Mouse (Mus musculus) bone marrow macrophage, adult 2 months (primary cell): ENCODE results near the gene Ccdc88a. TPM values are rescaled to one million over a fixed set of nuclear protein-coding genes. Genes with fewer than 3 reads are reported as not detected.

Experiments
- H3K27ac ChIP-seq: 2 replicates; pipeline ENCODE4 v1.5.1; 2012; ENCODE audit warnings: low read depth, low read length; ENCODE audit not compliant: insufficient read depth
- H3K4me1 ChIP-seq: 2 replicates; pipeline ENCODE4 v1.6.1; 2012; ENCODE audit warnings: low read length; ENCODE audit not compliant: control insufficient read depth, insufficient read depth
- H3K4me3 ChIP-seq: 2 replicates; pipeline ENCODE4 v1.5.1; 2012; ENCODE audit warnings: mild to moderate bottlenecking, low read length, moderate library complexity; ENCODE audit not compliant: insufficient read depth
- CTCF ChIP-seq: IDR thresholded peaks from 2 replicates; pipeline ENCODE4 v1.5.1; 2012; ENCODE audit warnings: low read depth, mild to moderate bottlenecking, low read length, moderate library complexity
- POLR2A ChIP-seq: IDR thresholded peaks from 2 replicates; pipeline ENCODE4 v1.6.1; 2012; ENCODE audit warnings: mild to moderate bottlenecking, low read depth, low read length, borderline replicate concordance
- polyA plus RNA-seq: library from polyadenylated mRNA; stranded (reverse); fragments of >200 nt; gene quantifications from 2 replicates; pipeline ENCODE4 v1.2.4, GENCODE M21; 2012; ENCODE audit not compliant: missing spikeins, insufficient read depth, insufficient read length

The Ccdc88a gene
- polyA plus RNA-seq, 1 experiment, result 23.5 TPM

DNA sequence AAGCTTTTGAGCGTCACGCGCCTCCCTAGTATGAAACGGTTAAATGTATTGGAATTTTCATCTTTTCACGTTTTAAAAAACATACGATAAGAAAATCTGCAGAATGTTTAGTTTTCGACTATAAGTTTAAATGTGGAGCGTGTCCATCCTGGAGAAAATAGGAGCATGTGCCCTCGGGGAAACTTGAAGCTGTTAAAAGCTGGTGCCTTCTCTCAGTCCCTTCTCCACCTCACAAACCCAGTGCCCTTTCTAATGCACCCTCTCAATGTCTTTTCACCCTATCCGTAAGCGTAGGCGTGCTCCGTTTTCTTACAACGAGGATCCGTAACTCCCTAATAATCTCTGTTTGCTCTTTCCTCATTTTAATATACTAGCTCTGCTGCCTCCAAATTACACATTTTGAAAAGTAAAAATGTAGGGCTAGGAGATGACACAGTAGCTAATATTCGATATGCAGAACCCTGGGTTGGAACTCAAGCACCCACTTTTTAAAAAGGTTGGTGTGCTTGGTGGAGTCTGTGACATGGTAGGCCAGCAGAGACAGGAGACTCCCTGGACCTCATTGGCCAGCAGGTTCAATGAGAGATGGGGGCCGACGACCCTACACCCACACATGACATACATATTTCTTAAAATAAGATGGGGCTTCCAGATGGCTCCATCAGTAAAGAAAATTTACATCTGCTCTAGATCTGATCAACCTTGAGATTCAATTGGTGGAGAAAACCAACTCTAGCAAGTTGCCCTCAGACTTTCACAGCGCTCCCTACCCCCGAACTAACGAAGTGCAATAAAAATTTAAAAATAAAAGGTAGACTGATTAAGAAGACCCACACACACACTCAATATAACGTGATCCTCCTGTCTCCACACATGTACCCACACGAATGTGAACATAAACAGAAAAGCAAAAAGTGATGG lies 175.3 kb downstream of the Ccdc88a start:
- TF ChIP-seq CTCF (no peak), POLR2A (no peak)
- peak overlapping the region; percentile 81 for H3K4me3 ChIP-seq
- peaks cover 11% of the 10 kb centered on the region for H3K4me1 ChIP-seq
- H3K27ac ChIP-seq, result peak overlapping the region; percentile 88

DNA sequence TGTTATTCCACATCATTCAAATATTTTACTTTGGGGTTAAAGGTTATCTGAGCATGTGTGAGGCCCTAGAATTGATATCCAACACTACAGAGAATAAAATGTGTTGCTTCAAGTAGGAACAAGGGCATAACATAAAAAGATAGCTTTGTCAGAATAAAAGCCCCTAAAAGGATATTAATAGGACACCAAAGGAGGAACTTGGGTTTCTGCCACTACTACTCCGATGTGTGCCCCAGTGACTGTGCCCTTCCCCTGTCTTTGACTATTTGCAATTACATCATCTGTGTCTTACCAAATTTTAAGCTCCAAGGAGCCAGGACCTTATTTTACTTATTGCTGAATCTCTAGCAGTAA lies 175.9 kb downstream of the Ccdc88a start:
- Histone ChIP-seq H3K27ac (peak overlapping the region; percentile 88), H3K4me3 (peak overlapping the region; percentile 81; the same call in 1 of the 2 replicates), H3K4me1 (peaks cover 11% of the 10 kb centered on the region)
- TF ChIP-seq POLR2A (no peak), CTCF (no peak)

Other genes starting within 250 kb of the Ccdc88a start
- gene Pnpt1, start 242.9 kb upstream of the Ccdc88a start, polyA plus RNA-seq, result 22.5 and 24.9 TPM in 2 replicates
- gene Ppp4r3b, start 200.8 kb upstream of the Ccdc88a start, polyA plus RNA-seq, result 42.5 and 49.7 TPM in 2 replicates
- gene Cfap36, start 126.2 kb upstream of the Ccdc88a start, polyA plus RNA-seq, result 23.5 and 23.6 TPM in 2 replicates
- gene Prorsd1, start 141.4 kb downstream of the Ccdc88a start, polyA plus RNA-seq, result 59.9 and 70.2 TPM in 2 replicates
- 28.1 and 29.9 TPM in 2 replicates for gene Mtif2, start 152.8 kb downstream of the Ccdc88a start, polyA plus RNA-seq
- gene Clhc1, start 174.3 kb downstream of the Ccdc88a start, polyA plus RNA-seq, result 1.2 TPM in 1 of 2 replicates, not detected in the other
- 2,179 and 2,314 TPM in 2 replicates for gene Rps27a, start 174.5 kb downstream of the Ccdc88a start, polyA plus RNA-seq